Comparison of ENCODE assay signal across 24 mouse cellular contexts in the genomic region with DNA sequence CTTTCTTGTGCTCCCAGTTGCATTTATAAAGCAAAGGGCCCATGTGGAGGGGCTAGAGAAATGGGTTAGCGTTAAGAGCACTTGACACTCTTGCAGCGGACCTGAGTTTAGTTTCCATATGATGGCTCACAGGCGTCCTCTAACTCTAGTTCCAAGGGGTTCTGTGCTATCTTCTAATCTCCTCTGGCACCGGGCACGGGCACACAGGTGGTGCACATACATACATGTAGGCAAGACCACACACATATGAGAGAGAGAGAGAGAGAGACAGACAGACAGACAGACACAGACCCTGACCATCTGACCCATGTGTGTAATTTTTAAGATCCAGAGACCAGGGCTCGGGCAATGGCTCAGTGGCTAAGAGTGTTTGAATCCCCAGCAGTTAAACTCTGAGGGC. TPM values are rescaled to one million over a fixed set of nuclear protein-coding genes. Genes with fewer than 3 reads are reported as not detected.
A peak's percentile ranks its signal among the peaks of the same experiment; 100 is the strongest.
DNase-seq lines count a peak whose midpoint lies in the region; ATAC-seq lines count a peak whose summit lies in the region.
"Had no signal": no experiment of that assay in that cellular context is flagged by ENCODE, and none has a peak within 500 bp of the region (broad histone marks: within the 10 kb centered on the region; RNA-seq: fewer than 3 reads in every experiment).

No protein-coding gene starts in this region.

- H3K4me1 ChIP-seq in liver, embryonic 15.5 days (replicated peaks), result peaks cover 70% of the 10 kb centered on the region
- H3K4me1 ChIP-seq: embryonic facial prominence, embryonic 15.5 days; forebrain, embryonic 12.5 days; midbrain, embryonic 13.5 days had no signal

- H3K36me3 ChIP-seq in liver, embryonic 15.5 days (replicated peaks), result peaks cover 40% of the 10 kb centered on the region

- peak overlapping the region; percentile 30 for H3K4me3 ChIP-seq in liver, embryonic 15.5 days (replicated peaks)
- H3K4me3 ChIP-seq: embryonic facial prominence, embryonic 15.5 days; forebrain, embryonic 12.5 days; layer of hippocampus, adult 2 months; midbrain, embryonic 13.5 days had no signal

- H3K9ac ChIP-seq in liver, embryonic 15.5 days, result peak overlapping the region; percentile 55
- H3K9ac ChIP-seq: embryonic facial prominence, embryonic 15.5 days; forebrain, embryonic 12.5 days; hindbrain, embryonic 14.5 days; midbrain, embryonic 13.5 days had no signal

- peak overlapping the region; percentile 70 for H3K4me2 ChIP-seq in liver, embryonic 15.5 days
- H3K4me2 ChIP-seq: embryonic facial prominence, embryonic 15.5 days; forebrain, embryonic 12.5 days; hindbrain, embryonic 14.5 days; midbrain, embryonic 13.5 days had no signal

- no peaks in the 10 kb centered on the region for H3K9me3 ChIP-seq in liver, embryonic 15.5 days (replicated peaks)
- H3K9me3 ChIP-seq: embryonic facial prominence, embryonic 15.5 days; forebrain, embryonic 12.5 days; midbrain, embryonic 13.5 days had no signal

- H3K27ac ChIP-seq in liver, embryonic 15.5 days (replicated peaks), result peak overlapping the region; percentile 92
- H3K27ac ChIP-seq: embryonic facial prominence, embryonic 15.5 days; forebrain, embryonic 12.5 days; hindbrain, embryonic 14.5 days; layer of hippocampus, adult 2 months; midbrain, embryonic 13.5 days had no signal

- peak; percentile 24 to 27 for DNase-seq in spleen, postnatal 10 days (ENCODE audit: low spot score in 2 of 2)
- no peak for DNase-seq in spleen, adult 18-20 months
- no peak for DNase-seq in urinary bladder, postnatal 4 days (ENCODE audit: low spot score in 2 of 2)
- DNase-seq in thymus, postnatal 0 days (ENCODE audit: low spot score), result no peak
- no peak for DNase-seq in embryo, embryonic 9.5 days (ENCODE audit: extremely low spot score)
- DNase-seq: adrenal gland, postnatal 14 days; cerebellum, adult 8-10 months; gastrocnemius, postnatal 36 days; heart, postnatal 14 days; kidney, adult 8-10 months; kidney, postnatal 14 days; layer of hippocampus, postnatal 36 days; lung, adult 18-20 months; lung, postnatal 10 days; right cerebral cortex, postnatal 25 days; thymus, adult 18-20 months had no signal

- WGBS in liver, embryonic 15.5 days (ENCODE audit: insufficient replicate concordance), result 45% methylated on average over 6 of the region's 6 CpGs

- H3K27me3 ChIP-seq in liver, embryonic 15.5 days, result no peaks in the 10 kb centered on the region
- H3K27me3 ChIP-seq: embryonic facial prominence, embryonic 15.5 days; forebrain, embryonic 12.5 days; midbrain, embryonic 13.5 days had no signal

- ATAC-seq in erythroid progenitor cell, adult 5-6 weeks (replicated peaks; ENCODE audit: low FRiP score, poor library complexity, severe bottlenecking), result peak; percentile 51
- ATAC-seq in liver, embryonic 15.5 days (ENCODE audit: insufficient read depth), result peak; percentile 66
- ATAC-seq: inflammation-experienced regulatory T-cells, adult 6 months; midbrain, embryonic 13.5 days had no signal

RNA-seq across cellular contexts. Expression of a gene that starts 27.9 kb away (rescaled TPM):
- 8.6 and 21.4 TPM in 2 replicates for total RNA-seq in erythroid progenitor cell, adult 5-6 weeks (2015; ENCODE audit: low replicate concordance)
- total RNA-seq in erythroid progenitor cell, adult 5-6 weeks (2017; ENCODE audit: low replicate concordance), result 7.0 and 25.2 TPM in 2 replicates
- polyA plus RNA-seq in liver, embryonic 15.5 days (2015; fragmentation: Nextera tagmentation; extraction: Ambion mirVana), result 11.8 and 12.4 TPM in 2 replicates
- 13.2 and 14.2 TPM in 2 replicates for polyA plus RNA-seq in thymus, postnatal 0 days (2015; fragmentation: Nextera tagmentation; extraction: Ambion mirVana)

RNA-seq across cellular contexts. Expression of a gene that starts 32.3 kb away (rescaled TPM):
- 49.9 and 84.0 TPM in 2 replicates for total RNA-seq in erythroid progenitor cell, adult 5-6 weeks (2015; ENCODE audit: low replicate concordance)
- 40.2 and 70.5 TPM in 2 replicates for total RNA-seq in erythroid progenitor cell, adult 5-6 weeks (2017; ENCODE audit: low replicate concordance)
- polyA plus RNA-seq in liver, embryonic 15.5 days (2015; fragmentation: Nextera tagmentation; extraction: Ambion mirVana), result 38.1 and 38.3 TPM in 2 replicates
- polyA plus RNA-seq in thymus, postnatal 0 days (2015; fragmentation: Nextera tagmentation; extraction: Ambion mirVana), result 45.8 and 46.8 TPM in 2 replicates

RNA-seq across cellular contexts. Expression of a gene that starts 59.4 kb away (rescaled TPM):
- 21.3 and 37.7 TPM in 2 replicates for total RNA-seq in erythroid progenitor cell, adult 5-6 weeks (2015; ENCODE audit: low replicate concordance)
- total RNA-seq in erythroid progenitor cell, adult 5-6 weeks (2017; ENCODE audit: low replicate concordance), result 43.6 and 54.1 TPM in 2 replicates
- polyA plus RNA-seq in liver, embryonic 15.5 days (2015; fragmentation: Nextera tagmentation; extraction: Ambion mirVana), result 53.9 and 58.2 TPM in 2 replicates
- 136 and 155 TPM in 2 replicates for polyA plus RNA-seq in thymus, postnatal 0 days (2015; fragmentation: Nextera tagmentation; extraction: Ambion mirVana)

Comparison
In these comparisons a context has a peak if more than half of its experiments do, and no peak if none do; other contexts are left out.
1. DNase-seq: peak in spleen, postnatal 10 days (2 of 2); none in spleen, adult 18-20 months (0 of 2), urinary bladder, postnatal 4 days (0 of 2), thymus, postnatal 0 days (single experiment) and embryo, embryonic 9.5 days (single experiment).